8 mouse cellular contexts compared by ENCODE assay signal in the genomic region with DNA sequence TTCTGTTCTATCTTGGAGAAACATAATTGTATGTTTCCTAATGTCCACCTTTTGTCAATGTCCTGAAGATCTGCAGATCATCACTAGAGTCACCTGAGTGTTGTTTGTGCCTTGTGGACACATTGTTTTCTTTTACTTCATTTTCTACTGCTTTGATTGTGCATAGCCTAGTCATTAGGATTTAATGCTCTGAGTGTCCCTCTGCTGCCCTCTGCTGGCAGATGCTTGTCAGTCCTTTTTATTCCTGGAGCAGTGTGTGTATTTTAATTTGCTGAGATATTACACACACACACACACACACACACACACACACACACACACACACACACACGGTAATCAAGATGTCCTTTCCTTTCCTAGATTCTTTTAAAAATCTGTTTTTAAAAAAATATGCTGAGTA. TPM values are rescaled to one million over a fixed set of nuclear protein-coding genes. Genes with fewer than 3 reads are reported as not detected.
DNase-seq lines count a peak whose midpoint lies in the region; ATAC-seq and TF ChIP-seq lines count a peak whose summit lies in the region.

No protein-coding gene starts in this region.

- H3K4me3 ChIP-seq in cerebellum, adult 2 months (replicated peaks; ENCODE audit: insufficient read depth, low read depth, low read length), result no peak overlapping the region
- no peak overlapping the region for H3K4me3 ChIP-seq in kidney, postnatal 0 days (replicated peaks; ENCODE audit: low read depth, low read length)
- H3K4me3 ChIP-seq in liver, embryonic 11.5 days (ENCODE audit: low read depth, low read length), result no peak overlapping the region

- no peak overlapping the region for H3K9ac ChIP-seq in kidney, postnatal 0 days (ENCODE audit: low read depth, low read length)
- H3K9ac ChIP-seq in liver, embryonic 11.5 days (ENCODE audit: low read depth, low read length), result no peak overlapping the region

- peak; percentile 77 for TF ChIP-seq CTCF in cerebellum, adult 2 months (IDR thresholded peaks at IDR 0.05; ENCODE audit: borderline replicate concordance, insufficient read depth, low read depth, low read length)
- peak; percentile 93 for TF ChIP-seq CTCF in kidney, postnatal 0 days (IDR thresholded peaks at IDR 0.05; ENCODE audit: low read depth)

- WGBS in cerebellum, adult 2 months, result 18% methylated on average over 1 of the region's 1 CpGs
- 47% methylated on average over 1 of the region's 1 CpGs for whole genome bisulfite sequencing in kidney, postnatal 0 days
- WGBS in liver, embryonic 11.5 days, result 53% methylated on average over 1 of the region's 1 CpGs

- no peaks in the 10 kb centered on the region for H3K4me1 ChIP-seq in cerebellum, adult 2 months (ENCODE audit: control insufficient read depth, insufficient read depth, low read length)
- H3K4me1 ChIP-seq in kidney, postnatal 0 days (replicated peaks; ENCODE audit: insufficient read depth, low read length), result no peaks in the 10 kb centered on the region
- no peaks in the 10 kb centered on the region for H3K4me1 ChIP-seq in liver, embryonic 11.5 days (replicated peaks; ENCODE audit: control insufficient read depth, insufficient read depth, low read length)

- DNase-seq in 416B (ENCODE audit: low read depth) (peak; percentile 86), MN1 (ENCODE audit: low spot score) (peak; percentile 53)
- peak; percentile 73 to 79 for DNase-seq in cerebellum, adult 2 months
- peak; percentile 49 to 82 for DNase-seq in frontal cortex, postnatal 14 days (ENCODE audit: low spot score in 2 of 2)
- DNase-seq in kidney, postnatal 0 days (ENCODE audit: low spot score), result peak; percentile 83
- peak; percentile 55 for DNase-seq in liver, embryonic 11.5 days (ENCODE audit: low spot score)
- DNase-seq in retina, embryonic 14.5 days (ENCODE audit: low spot score), result peak; percentile 93
- DNase-seq in urinary bladder, adult 18-20 months (ENCODE audit: low spot score in 2 of 2), result peak; percentile 60 to 61

- no peak overlapping the region for H3K4me2 ChIP-seq in kidney, postnatal 0 days (ENCODE audit: low read length)
- no peak overlapping the region for H3K4me2 ChIP-seq in liver, embryonic 11.5 days

- H3K36me3 ChIP-seq in kidney, postnatal 0 days (ENCODE audit: insufficient read depth, low read length), result peaks cover 42% of the 10 kb centered on the region
- H3K36me3 ChIP-seq in liver, embryonic 11.5 days (ENCODE audit: control insufficient read depth, insufficient read depth, low read length), result peaks cover 40% of the 10 kb centered on the region

- H3K9me3 ChIP-seq in kidney, postnatal 0 days (replicated peaks; ENCODE audit: low read length), result no peaks in the 10 kb centered on the region
- H3K9me3 ChIP-seq in liver, embryonic 11.5 days (ENCODE audit: control insufficient read depth, low read length), result no peaks in the 10 kb centered on the region

- no peaks in the 10 kb centered on the region for H3K27me3 ChIP-seq in cerebellum, adult 2 months (ENCODE audit: control insufficient read depth, insufficient read depth, low read length)
- H3K27me3 ChIP-seq in kidney, postnatal 0 days (ENCODE audit: insufficient read depth, low read length), result no peaks in the 10 kb centered on the region
- no peaks in the 10 kb centered on the region for H3K27me3 ChIP-seq in liver, embryonic 11.5 days (replicated peaks; ENCODE audit: control insufficient read depth, insufficient read depth, low read length)

- no peak for TF ChIP-seq POLR2A in cerebellum, adult 2 months (IDR thresholded peaks at IDR 0.05; ENCODE audit: borderline replicate concordance, insufficient read depth, low read length)

- no peak for ATAC-seq in kidney, postnatal 0 days (replicated peaks; ENCODE audit: low FRiP score, low read depth)
- no peak; the same call in 1 of the 2 replicates for ATAC-seq in liver, embryonic 11.5 days (replicated peaks; ENCODE audit: low FRiP score)

- H3K27ac ChIP-seq in cerebellum, adult 2 months (ENCODE audit: insufficient read depth, low read length), result no peak overlapping the region
- H3K27ac ChIP-seq in kidney, postnatal 0 days, result no peak overlapping the region
- H3K27ac ChIP-seq in liver, embryonic 11.5 days (ENCODE audit: low read depth, low read length), result no peak overlapping the region

RNA-seq across cellular contexts. Expression of gene Usp24, which starts 59.8 kb away (rescaled TPM):
- polyA plus RNA-seq in cerebellum, adult 2 months (2012; rRNA removed), result 22.4 and 22.7 TPM in 2 replicates
- 10.4 and 12.2 TPM in 2 replicates for polyA plus RNA-seq in kidney, postnatal 0 days (2015; fragmentation: Nextera tagmentation; extraction: Ambion mirVana)
- 12.6 and 15.1 TPM in 2 replicates for polyA plus RNA-seq in liver, embryonic 11.5 days (2014; fragmentation: Nextera tagmentation; extraction: Ambion mirVana)
